Mouse (Mus musculus) small intestine, adult 2 months (tissue): ENCODE data around the gene Anxa10.

ENCODE experiments used
- CTCF ChIP-seq: fragments of 200-500 bp; IDR thresholded peaks from 2 replicates; pipeline ENCODE4 v1.5.1; 2012; ENCODE audit warnings: low read depth, mild to moderate bottlenecking, control low read depth, inconsistent platforms, low read length, moderate library complexity, mixed read lengths; ENCODE audit not compliant: insufficient replicate concordance, insufficient read length; ENCODE audit errors: extremely low read depth
- POLR2A ChIP-seq: fragments of 200-500 bp; IDR thresholded peaks from 2 replicates; pipeline ENCODE4 v1.6.1; 2012; ENCODE audit warnings: low read depth, mild to moderate bottlenecking, control low read depth, inconsistent platforms, low read length, moderate library complexity

DNA sequence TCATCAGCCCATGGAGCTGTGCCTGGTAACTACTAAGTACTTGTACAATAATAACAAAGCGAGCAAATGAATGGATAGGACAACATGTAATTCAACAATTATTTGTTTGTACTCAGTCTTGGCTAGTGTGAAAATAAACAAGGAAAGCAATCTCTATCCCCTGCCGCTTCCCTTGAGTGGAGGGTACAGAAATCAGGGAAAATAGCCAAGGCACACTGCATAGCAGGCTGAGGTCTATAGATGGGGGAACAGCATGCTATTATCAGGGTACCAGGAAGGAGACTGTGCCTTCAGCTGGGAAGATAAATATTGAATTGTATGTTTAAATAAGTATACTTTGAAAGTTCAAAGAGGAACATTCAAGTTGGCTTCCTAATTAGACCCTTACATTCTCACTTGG, 41.1 kb downstream of the Anxa10 start:
- TF ChIP-seq POLR2A: no peak
- TF ChIP-seq CTCF: no peak
